Mouse (Mus musculus): Measurements from ENCODE around the gene Rundc1.
"Not testable (repeated sequence)": the region's sequence is repeated elsewhere in the genome, so short reads cannot be mapped to it uniquely, and the experiment has no call there.

The Rundc1 gene

GRCm38 (mm10) chr11:101442760-101443159 lies 17.9 kb downstream of the Rundc1 start:
- DNase-seq (ENCODE audit: low spot score), result no peak

- DNase-seq (ENCODE audit: low spot score), result no peak
These were observed 21.4 kb downstream of the Rundc1 start for GRCm38 (mm10) chr11:101446319-101446718.

GRCm38 (mm10) chr11:101446860-101447259 lies 22.0 kb downstream of the Rundc1 start:
- DNase-seq (ENCODE audit: low spot score), result not testable (repeated sequence)

DNA sequence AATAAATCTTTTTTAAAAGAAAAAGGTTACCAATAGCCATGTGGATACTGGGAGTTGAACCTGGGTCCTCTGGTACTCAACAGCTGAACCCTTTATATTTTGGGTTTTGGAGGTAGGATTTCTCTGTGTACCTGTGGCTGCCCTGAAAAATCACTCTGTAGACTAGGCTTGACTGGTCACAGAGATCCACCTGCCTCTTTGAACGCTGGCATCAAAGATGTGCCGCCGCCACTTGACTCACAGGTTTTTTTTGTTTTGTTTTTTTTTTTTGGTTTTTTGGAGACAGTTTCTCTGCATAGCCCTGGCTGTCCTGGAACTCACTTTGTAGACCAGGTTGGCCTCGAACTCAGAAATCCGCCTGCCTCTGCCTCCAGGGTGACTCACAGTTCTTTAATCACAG lies 22.9 kb downstream of the Rundc1 start:
- DNase-seq (ENCODE audit: low spot score), result no peak

DNA sequence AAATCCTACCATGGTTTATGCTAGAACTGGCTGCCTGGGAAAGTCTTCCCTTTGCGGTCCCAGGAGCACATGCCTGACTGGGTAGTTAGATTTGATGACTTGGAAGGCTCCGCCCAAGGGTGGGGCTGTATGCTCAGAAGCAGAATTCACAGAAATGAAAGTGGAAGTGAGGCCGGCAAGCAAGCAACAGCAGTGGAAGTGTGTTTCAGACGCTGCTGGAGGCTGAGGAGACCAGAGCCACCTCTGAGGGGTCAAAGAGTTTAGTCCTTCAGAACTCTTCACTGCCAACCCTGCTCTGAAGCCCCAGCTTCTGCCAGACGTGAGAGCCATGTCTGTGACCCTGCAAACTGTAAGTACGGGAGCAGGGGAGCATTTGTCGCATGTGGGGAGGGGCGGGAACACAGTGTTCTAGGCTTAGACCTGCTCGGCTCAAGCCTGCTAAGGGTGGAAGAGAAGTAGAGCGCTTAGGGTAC lies 23.4 kb downstream of the Rundc1 start, which contains the start of gene Ifi35:
Gene Ifi35 (plus strand): TSS at position 134 of the 473 bp plus-strand sequence.
- peak; percentile 90 for DNase-seq (ENCODE audit: low spot score)

GRCm38 (mm10) chr11:101448899-101449298 lies 24.0 kb downstream of the Rundc1 start:
- DNase-seq (ENCODE audit: low spot score), result no peak

DNA sequence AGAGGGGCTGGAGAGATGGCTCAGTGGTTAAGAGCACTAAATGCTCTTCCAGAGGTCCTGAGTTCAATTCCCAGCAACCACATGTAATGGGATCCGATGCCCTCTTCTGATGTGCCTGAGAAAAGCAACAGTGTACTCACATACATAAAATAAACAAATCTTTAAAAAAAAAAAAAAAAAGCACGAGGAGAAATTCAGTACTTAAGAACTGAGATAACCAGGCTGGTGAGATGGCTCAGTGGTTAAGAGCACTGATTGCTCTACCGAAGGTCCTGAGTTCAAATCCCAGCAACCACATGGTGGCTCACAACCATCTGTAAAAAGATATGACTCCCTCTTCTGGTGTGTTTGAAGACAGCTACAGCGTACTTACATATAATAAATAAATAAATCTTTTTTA lies 24.7 kb downstream of the Rundc1 start:
- not testable (repeated sequence) for DNase-seq (ENCODE audit: low spot score)

- no peak for DNase-seq (ENCODE audit: low spot score)
These were observed 25.5 kb downstream of the Rundc1 start for GRCm38 (mm10) chr11:101450394-101450793.

- DNase-seq (ENCODE audit: low spot score), result no peak
These were observed 26.7 kb downstream of the Rundc1 start for GRCm38 (mm10) chr11:101451536-101451935.

DNA sequence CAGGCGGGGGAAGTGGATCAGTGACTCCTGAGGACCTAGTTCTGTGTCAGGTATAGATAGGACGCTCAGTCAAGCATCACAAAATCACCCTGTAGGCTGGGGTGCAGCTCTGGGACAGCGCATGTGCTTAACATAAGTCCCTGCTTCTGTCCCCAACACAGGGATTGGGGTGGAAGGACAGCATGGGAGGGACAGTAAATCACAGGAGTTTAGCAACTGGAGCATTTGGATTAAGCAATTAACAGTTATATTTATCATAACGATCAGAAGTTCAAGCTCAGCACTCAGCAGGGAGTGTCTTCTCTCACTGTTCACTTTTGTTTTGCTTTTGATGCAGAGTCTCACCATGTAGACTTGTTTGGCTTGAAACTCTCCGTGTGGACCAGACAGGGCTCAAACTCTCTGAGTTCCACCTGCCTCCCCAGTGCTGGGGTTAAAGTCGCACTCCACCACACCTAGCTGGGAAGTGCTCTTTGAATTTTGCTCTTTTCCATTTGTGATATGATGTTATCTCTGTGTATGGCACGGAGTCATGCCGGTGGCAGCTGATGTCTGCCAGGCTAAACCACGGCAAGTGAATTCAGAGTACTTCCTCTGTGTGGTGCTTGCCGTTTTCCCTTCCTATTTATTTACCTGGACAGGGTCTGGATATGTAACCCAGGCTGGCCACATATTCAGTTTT lies 27.3 kb downstream of the Rundc1 start:
- no peak for DNase-seq (ENCODE audit: low spot score)

DNA sequence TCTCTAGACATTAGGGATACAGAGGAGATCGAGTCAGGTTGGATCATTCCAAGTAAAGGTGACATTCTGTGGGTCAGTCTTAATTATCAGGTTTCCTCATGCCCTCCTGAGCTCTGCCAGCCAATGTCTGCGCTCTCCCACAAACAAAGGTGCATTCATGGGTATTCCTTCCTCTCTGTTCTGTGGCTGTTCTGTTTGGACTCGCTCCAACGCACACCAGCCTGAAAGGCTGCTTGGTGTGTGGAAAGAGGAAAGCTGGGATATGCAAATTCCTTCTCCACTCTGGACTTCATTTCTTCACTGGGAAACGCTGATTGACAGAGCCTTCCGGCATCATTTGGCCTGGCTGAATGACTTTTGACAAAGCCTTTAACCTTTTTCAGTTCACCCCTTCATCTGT lies 29.8 kb downstream of the Rundc1 start:
- no peak for DNase-seq (ENCODE audit: low spot score)

- no peak for DNase-seq (ENCODE audit: low spot score)
These were observed 30.7 kb downstream of the Rundc1 start for GRCm38 (mm10) chr11:101455627-101456026.

DNA sequence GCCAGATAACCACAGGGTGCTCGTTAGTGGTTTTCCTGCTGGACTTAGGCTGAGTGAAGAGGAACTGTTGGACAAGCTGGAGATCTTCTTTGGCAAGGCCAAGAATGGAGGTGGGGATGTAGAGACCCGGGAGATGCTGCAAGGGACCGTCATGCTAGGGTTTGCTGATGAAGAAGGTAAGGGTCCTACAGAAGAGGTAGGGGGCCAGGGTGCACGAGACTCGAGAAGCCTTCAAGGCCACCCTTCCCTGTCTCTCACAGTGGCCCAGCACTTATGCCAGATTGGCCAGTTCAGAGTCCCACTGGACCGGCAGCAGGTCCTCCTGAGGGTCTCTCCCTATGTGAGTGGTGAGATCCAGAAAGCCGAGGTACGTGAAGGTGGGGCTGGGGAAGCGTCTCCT lies 32.7 kb downstream of the Rundc1 start:
- no peak for DNase-seq (ENCODE audit: low spot score)

GRCm38 (mm10) chr11:101458217-101458616 lies 33.3 kb downstream of the Rundc1 start:
- no peak for DNase-seq (ENCODE audit: low spot score)

DNA sequence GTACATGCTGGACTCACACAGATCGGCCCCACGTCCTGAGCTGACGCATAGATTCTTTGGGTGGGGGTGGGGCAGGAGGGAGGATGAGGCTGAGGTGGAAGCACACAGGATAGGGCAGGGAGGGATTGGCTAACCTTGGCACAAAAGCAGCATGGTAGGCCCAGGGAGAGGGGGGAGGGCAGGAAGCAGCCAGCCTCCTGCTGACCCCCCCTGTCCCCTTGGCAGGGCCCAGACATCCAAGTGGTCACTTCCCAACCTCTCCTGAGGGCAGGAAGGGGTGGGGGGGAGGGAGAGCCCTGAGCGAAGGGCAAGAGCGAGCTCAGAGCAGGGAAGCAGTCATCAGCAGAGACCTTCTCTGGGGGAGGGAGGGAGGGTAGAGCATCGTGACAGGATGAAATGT lies 34.8 kb downstream of the Rundc1 start:
- no peak for DNase-seq (ENCODE audit: low spot score)

GRCm38 (mm10) chr11:101460321-101460720 lies 35.4 kb downstream of the Rundc1 start:
- no peak for DNase-seq (ENCODE audit: low spot score)

- DNase-seq (ENCODE audit: low spot score), result no peak
These were observed 37.3 kb downstream of the Rundc1 start for GRCm38 (mm10) chr11:101462141-101462540.

DNA sequence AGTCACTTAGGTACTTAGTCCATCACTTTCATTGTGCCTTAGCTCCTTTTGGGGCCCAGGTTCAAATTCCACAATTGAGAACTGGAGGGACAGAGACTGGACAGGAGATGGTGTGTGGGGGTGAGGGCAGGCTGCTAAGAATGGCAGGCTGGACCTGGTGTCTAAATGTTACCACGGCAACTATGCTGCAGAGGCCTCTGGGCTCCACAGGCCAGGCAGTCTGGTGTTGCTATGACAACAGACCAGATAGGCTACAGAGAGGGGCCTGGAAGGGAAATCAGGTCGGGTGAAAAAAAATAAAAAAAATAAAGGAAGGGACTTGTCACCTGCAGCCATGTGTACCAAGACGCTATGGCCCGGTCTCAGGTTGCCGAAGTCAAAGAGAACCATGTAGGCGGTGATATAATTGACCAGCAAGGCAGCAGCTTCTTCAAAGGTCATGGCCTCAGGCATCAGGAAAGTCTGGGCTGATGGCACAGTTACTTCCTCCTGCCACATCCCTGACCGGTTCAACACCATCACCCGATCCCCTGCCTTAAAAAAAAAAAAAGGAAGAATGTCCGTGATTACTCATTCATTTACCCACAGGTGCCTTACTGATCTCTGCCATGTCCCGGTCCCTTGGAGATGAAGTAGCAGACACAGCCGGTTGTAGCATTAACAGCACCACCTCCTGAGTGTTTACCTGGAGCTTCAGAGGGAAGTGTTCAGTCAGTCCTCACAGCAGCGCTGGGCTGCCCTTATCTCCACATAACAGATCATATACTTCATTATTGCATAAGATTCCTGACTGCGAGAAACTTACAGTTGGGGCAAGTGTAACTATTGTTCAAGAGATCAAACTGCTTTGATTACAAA lies 37.9 kb downstream of the Rundc1 start:
- DNase-seq (ENCODE audit: low spot score), result peak; percentile 83

GRCm38 (mm10) chr11:101464211-101465100 lies 39.6 kb downstream of the Rundc1 start, which contains the start of gene Rnd2:
Gene Rnd2 (plus strand): TSS chr11:101464999.
- DNase-seq (ENCODE audit: low spot score), result no peak

DNA sequence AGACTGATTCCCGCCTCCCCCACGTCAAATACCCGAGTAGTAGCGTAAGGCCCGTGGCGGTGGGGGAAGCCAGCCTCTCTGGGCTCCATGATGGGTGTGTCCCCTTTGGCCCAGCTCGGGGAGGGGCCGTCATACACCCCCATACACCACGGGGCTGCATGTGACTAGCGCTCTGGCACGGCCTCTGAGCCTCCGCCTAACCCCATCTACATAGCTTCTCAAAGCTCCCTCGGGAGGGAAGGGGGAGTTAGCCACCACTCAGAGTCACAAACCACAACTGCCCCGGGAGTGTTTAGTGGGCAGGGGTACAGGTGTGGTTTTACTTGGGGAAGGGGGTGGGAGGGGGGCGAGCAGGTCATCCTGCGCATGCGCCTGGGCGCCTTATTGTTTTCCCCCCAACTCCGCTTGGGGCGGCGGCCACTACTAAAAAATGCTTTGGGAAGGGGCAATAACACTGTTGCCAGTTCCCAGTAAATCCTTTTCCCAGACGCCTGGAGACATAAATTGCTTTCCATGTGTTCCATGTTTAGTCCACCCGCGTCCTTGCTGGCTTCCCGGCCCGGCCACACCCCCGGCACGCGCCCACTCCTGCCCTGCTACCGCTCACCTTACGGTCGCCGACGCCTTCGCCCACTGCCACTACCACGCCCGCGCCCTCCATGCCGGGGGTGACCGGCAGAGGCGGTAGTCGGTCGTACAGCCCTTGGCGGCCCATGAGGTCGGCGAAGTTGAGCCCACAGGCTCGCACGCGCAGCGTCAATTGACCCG lies 40.4 kb downstream of the Rundc1 start:
- peak; percentile 79 for DNase-seq (ENCODE audit: low spot score)

- DNase-seq (ENCODE audit: low spot score), result peak; percentile 78
These were observed 41.1 kb downstream of the Rundc1 start, which contains the start of gene Vat1 for GRCm38 (mm10) chr11:101465869-101466551. Gene Vat1 (minus strand): TSS chr11:101466230.
